ENCODE assay signal across 19 mouse cellular contexts in the genomic region with DNA sequence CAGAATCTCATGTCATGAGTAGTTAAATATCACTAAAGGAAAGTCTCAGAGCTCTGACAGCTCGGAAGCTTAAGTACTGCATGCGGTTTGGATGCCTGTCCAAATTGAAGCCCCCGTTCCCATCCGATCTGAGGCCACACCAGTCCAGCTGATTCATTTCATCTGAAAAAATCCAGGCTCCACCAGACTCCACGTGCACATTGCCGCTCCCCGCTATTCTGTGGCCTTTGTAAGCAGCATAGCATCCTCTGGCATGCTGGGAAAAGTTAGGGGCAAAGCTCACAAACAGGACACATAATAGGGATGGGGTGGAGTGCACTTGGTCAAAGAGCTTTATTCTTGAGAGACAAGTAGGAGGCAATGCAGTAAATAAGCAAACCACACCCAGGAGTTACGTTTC.
"Had no signal": no experiment of that assay in that cellular context is flagged by ENCODE, and none has a peak within 500 bp of the region (broad histone marks: within the 10 kb centered on the region; RNA-seq: fewer than 3 reads in every experiment).

No protein-coding gene starts in this region.

- H3K9ac ChIP-seq: lung, embryonic 15.5 days; midbrain, embryonic 12.5 days; neural tube, embryonic 13.5 days; neural tube, embryonic 15.5 days had no signal

- H3K27me3 ChIP-seq: lung, embryonic 15.5 days; midbrain, embryonic 12.5 days; neural tube, embryonic 13.5 days; neural tube, embryonic 15.5 days had no signal

- ATAC-seq: lung, postnatal 0 days; midbrain, embryonic 16.5 days had no signal

- H3K27ac ChIP-seq: lung, embryonic 15.5 days; midbrain, embryonic 10.5 days; midbrain, embryonic 12.5 days; neural tube, embryonic 13.5 days; neural tube, embryonic 15.5 days had no signal

- H3K36me3 ChIP-seq: lung, embryonic 15.5 days; midbrain, embryonic 10.5 days; midbrain, embryonic 12.5 days; neural tube, embryonic 13.5 days; neural tube, embryonic 15.5 days had no signal

- H3K9me3 ChIP-seq: lung, embryonic 15.5 days; midbrain, embryonic 12.5 days; neural tube, embryonic 13.5 days; neural tube, embryonic 15.5 days had no signal

- H3K4me2 ChIP-seq: lung, embryonic 15.5 days; midbrain, embryonic 12.5 days; neural tube, embryonic 13.5 days; neural tube, embryonic 15.5 days had no signal

- DNase-seq: lung, adult 18-20 months; lung, postnatal 14 days; lung, postnatal 36 days; midbrain, embryonic 14.5 days; right cerebral cortex, adult 18-20 months; right cerebral cortex, postnatal 25 days; right cerebral cortex, postnatal 4 days; spleen, adult 18-20 months; thymus, adult 18-20 months; thymus, postnatal 14 days; thymus, postnatal 36 days had no signal

- H3K4me3 ChIP-seq: lung, embryonic 15.5 days; midbrain, embryonic 10.5 days; midbrain, embryonic 12.5 days; myocyte; neural tube, embryonic 13.5 days; neural tube, embryonic 15.5 days had no signal

- H3K4me1 ChIP-seq: lung, embryonic 15.5 days; midbrain, embryonic 10.5 days; midbrain, embryonic 12.5 days; neural tube, embryonic 13.5 days had no signal
